Mouse (Mus musculus) brain, embryonic 14.5 days (tissue): Measurements from ENCODE around the gene Rln1.

Source experiments
- CTCF ChIP-seq: fragments of 200-500 bp; IDR thresholded peaks from 2 replicates; pipeline ENCODE4 v1.5.1; 2012; ENCODE audit warnings: inconsistent platforms, mild to moderate bottlenecking, moderate library complexity, borderline replicate concordance; ENCODE audit not compliant: insufficient read depth, insufficient read length; ENCODE audit errors: extremely low read depth
- POLR2A ChIP-seq: fragments of 200-500 bp; IDR thresholded peaks from 2 replicates; pipeline ENCODE4 v1.6.1; 2012; ENCODE audit warnings: mild to moderate bottlenecking, inconsistent platforms, borderline replicate concordance; ENCODE audit not compliant: poor library complexity, insufficient read depth, insufficient read length, severe bottlenecking; ENCODE audit errors: extremely low read depth

GRCm38 (mm10) chr19:29294756-29295155 is 39.7 kb downstream of the Rln1 start:
- no peak for TF ChIP-seq CTCF
- TF ChIP-seq POLR2A, result no peak
